Mouse (Mus musculus): Measurements from ENCODE around the gene Gnai2. TPM values are rescaled to one million over a fixed set of nuclear protein-coding genes. Genes with fewer than 3 reads are reported as not detected.
A peak's percentile ranks its signal among the peaks of the same experiment; 100 is the strongest.

Gnai2 gene
- polyA plus RNA-seq, 1 experiment from 2014 or later, result 153 TPM

DNA sequence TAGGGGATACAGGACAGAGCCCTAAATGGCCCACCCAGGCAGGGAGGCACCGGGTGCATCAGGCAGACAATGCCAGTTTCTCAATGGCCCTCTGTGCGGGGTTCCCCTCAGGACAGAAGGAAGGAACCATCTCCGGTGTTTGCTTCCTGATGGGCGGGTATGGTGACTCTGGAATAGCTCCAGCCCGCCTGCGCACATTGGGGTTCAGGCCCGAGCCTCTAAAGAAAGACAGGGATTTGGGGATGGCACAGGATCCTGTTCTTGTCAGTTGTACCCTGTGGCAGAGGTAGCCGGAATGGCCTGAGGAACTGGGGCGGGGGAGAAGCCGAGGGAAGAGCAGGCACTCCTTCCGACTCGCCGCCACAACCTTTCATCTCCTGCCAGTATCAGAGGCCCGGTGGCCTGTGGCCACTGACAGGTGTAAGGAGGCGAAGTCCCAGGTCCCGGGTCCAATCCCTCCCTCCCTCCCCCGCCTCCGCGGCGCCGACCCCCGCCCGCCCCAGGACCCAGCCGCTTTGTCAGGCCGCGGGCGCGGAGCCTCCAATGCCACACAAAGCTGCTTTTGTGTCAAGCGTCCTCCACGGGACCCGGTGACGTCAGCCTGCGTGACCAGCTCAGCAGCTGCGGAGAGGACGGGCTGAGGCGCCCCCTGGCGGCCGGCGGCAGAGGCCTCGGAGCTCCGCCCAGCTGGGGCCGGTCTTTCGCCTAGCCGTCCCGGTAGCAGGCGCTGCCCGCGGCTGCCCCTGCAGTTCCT lies 22.8 kb downstream of the Gnai2 start:
- peak; percentile 95 for ATAC-seq (ENCODE audit: low read depth)
- Histone ChIP-seq H3K9me3 (replicated peaks; ENCODE audit: control insufficient read depth, low read length) (no peaks in the 10 kb centered on the region), H3K36me3 (ENCODE audit: control insufficient read depth, insufficient read depth) (peaks cover 17% of the 10 kb centered on the region), H3K4me3 (ENCODE audit: low read depth, low read length) (peak overlapping the region; percentile 62), H3K9ac (ENCODE audit: low read depth, low read length) (peak overlapping the region; percentile 75), H3K27me3 (ENCODE audit: control insufficient read depth, insufficient read depth, low read depth, low read length) (no peaks in the 10 kb centered on the region), H3K27ac (ENCODE audit: low read length) (peak overlapping the region; percentile 71), H3K4me2 (ENCODE audit: low read depth, low read length) (peak overlapping the region; percentile 97), H3K4me1 (ENCODE audit: control insufficient read depth, low read depth, low read length) (peaks cover 12% of the 10 kb centered on the region)
- WGBS (ENCODE audit: insufficient replicate concordance), result 4% methylated on average over 42 of the region's 48 CpGs

DNA sequence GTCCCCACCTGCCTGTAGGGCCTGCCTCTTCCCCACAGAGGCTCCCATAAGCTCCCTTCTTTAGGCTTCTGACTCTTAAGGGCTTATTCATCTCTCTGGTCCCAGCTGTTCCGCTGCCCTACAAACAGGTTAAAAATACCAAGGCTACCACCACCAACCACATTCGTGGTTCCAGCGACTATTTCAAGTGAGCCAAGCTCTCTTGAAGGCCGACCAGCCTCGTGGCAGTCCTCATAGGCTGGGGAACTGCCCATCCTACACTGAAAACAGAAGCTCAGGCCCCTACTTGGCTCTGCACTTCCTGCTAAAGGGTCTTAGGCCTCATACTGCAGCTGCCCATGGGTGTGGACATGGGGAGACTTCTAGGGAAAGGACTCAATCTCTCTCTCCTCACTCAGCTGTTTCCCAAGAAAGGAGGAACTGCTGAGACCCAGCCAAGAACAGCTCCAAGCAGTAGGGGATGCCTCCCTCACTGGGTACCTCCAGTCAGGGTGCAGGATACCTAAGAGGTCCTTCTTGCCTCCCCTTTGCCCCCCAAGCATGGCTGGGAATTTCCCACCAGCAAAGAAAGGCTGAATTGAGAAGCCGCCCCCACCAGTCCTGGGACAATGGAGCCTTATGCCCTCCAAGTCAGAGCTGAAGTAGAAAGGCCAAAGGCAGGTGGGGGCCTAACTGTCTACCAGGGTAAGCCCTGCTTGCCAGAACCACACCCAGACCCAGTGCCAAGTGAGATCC lies 23.5 kb downstream of the Gnai2 start:
- H3K4me3 ChIP-seq (ENCODE audit: low read depth, low read length), result peak overlapping the region; percentile 62; the same call in 1 of the 2 replicates
- H3K27ac ChIP-seq (ENCODE audit: low read length), result peak overlapping the region; percentile 71; the same call in 1 of the 2 replicates
- no peaks in the 10 kb centered on the region for H3K9me3 ChIP-seq (replicated peaks; ENCODE audit: control insufficient read depth, low read length)
- H3K4me1 ChIP-seq (ENCODE audit: control insufficient read depth, low read depth, low read length), result peaks cover 12% of the 10 kb centered on the region
- ATAC-seq (ENCODE audit: low read depth), result no peak; the same call in 1 of the 2 replicates
- peaks cover 13% of the 10 kb centered on the region for H3K36me3 ChIP-seq (ENCODE audit: control insufficient read depth, insufficient read depth)
- peak overlapping the region; percentile 97 for H3K4me2 ChIP-seq (ENCODE audit: low read depth, low read length)
- 33% methylated on average over 6 of the region's 6 CpGs for WGBS (ENCODE audit: insufficient replicate concordance)
- no peaks in the 10 kb centered on the region for H3K27me3 ChIP-seq (ENCODE audit: control insufficient read depth, insufficient read depth, low read depth, low read length)
- peak overlapping the region; percentile 75; the same call in 1 of the 2 replicates for H3K9ac ChIP-seq (ENCODE audit: low read depth, low read length)

DNA sequence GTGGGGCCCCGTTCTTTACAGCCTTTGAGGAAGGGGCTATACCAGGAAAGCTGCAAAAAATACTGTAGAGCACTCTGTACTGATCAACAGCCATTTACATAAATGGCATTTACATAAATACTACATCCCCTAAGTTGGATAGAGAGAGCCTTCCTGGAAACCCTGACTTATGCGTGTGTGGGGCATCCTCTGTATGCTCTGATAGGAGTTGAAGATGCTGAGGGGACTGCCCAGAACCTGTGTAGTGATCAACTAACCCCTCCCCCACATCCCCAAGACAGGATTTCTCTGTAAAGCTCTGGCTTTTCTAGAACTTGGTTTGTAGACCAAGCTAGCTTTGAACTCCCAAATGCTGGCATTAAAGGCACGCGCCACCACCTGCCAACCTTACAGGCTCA lies 25.7 kb downstream of the Gnai2 start:
- no peak for ATAC-seq (ENCODE audit: low read depth)
- Histone ChIP-seq H3K36me3 (ENCODE audit: control insufficient read depth, insufficient read depth) (no peaks in the 10 kb centered on the region), H3K27me3 (ENCODE audit: control insufficient read depth, insufficient read depth, low read depth, low read length) (no peaks in the 10 kb centered on the region), H3K4me3 (ENCODE audit: low read depth, low read length) (no peak overlapping the region), H3K27ac (ENCODE audit: low read length) (no peak overlapping the region), H3K4me1 (ENCODE audit: control insufficient read depth, low read depth, low read length) (peaks cover 20% of the 10 kb centered on the region), H3K9ac (ENCODE audit: low read depth, low read length) (no peak overlapping the region), H3K9me3 (replicated peaks; ENCODE audit: control insufficient read depth, low read length) (no peaks in the 10 kb centered on the region), H3K4me2 (ENCODE audit: low read depth, low read length) (no peak overlapping the region)
- WGBS (ENCODE audit: insufficient replicate concordance), result 76% methylated on average over 4 of the region's 4 CpGs

DNA sequence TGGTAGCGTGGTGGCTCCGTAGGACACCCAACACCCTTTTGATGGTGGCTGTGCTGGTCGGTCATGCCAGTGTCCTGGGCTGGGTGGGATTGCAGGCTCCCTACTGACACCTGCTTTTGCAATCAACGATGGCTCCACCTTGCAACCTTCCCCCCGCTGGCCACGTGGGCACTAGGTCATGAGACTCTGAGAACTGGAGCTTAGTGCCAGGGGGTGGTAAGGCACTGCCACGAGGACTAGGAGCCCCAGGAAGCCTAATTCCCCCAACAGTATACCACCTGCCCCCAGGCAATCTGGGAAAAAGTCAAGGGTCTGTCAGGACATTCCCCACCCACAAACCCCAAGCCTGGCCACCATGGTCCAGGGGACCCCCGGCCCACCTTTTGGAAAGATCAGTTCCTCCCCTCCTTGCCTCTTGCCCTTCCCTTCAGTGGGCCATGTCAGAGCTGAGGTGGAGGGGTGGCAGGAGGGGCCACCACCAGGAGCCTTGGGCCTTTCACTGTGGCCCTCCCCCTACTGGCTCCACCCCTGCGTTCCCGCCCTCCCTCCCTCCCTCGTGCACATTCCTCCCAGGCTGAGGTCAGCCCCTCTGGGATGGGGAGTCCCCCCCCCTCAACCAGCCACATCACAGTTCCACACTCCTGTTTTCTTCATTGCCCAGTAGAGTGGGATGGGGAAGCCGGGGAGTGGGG lies 26.3 kb downstream of the Gnai2 start, which contains the start of gene Sema3b:
TSS of gene Sema3b (minus strand) at position 489 of the 692 bp plus-strand sequence.
- no peak within 1 kb of the TSS for H3K4me2 ChIP-seq (ENCODE audit: low read depth, low read length)
- no peaks in the 10 kb centered on the region for H3K36me3 ChIP-seq (ENCODE audit: control insufficient read depth, insufficient read depth)
- no peak for ATAC-seq (ENCODE audit: low read depth)
- no peak within 1 kb of the TSS for H3K27ac ChIP-seq (ENCODE audit: low read length)
- no peak within 1 kb of the TSS for H3K4me3 ChIP-seq (ENCODE audit: low read depth, low read length)
- 57% methylated on average over 12 of the region's 12 CpGs for WGBS (ENCODE audit: insufficient replicate concordance)
- H3K9ac ChIP-seq (ENCODE audit: low read depth, low read length), result no peak within 1 kb of the TSS
- no peaks in the 10 kb centered on the region for H3K9me3 ChIP-seq (replicated peaks; ENCODE audit: control insufficient read depth, low read length)
- no peaks in the 10 kb centered on the region; the same call in 1 of the 2 replicates for H3K27me3 ChIP-seq (ENCODE audit: control insufficient read depth, insufficient read depth, low read depth, low read length)
- H3K4me1 ChIP-seq (ENCODE audit: control insufficient read depth, low read depth, low read length), result peaks cover 20% of the 10 kb centered on the region

DNA sequence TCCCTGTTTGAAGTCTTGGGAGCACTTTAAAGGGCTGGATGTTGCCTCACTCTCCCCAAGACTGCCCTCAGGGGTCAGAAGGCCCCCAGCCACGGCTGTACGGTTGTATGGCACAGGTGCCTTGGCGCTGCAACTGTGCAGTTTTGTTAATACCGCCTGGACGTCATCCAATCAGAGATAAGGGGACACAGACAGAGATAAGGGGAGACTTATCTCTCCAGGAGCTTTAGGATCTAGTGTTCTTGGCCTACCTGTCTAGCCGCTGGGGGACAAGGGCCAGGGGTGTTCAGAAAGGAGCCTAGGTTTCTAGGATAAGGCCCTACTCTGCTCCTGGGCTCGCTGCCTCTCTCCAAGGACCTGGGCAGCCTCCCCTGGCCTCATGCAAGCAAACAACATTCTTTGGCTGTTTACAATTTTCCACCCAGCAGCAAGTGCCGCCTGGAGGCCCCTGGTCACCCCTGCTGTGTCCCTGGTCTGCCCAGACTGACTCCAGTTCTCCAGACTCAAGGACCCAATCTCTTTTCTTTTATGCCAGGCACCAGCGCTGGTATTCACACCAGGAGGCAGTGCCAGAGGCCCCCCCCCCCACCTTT lies 27.4 kb downstream of the Gnai2 start:
- WGBS (ENCODE audit: insufficient replicate concordance), result 45% methylated on average over 9 of the region's 9 CpGs
- Histone ChIP-seq H3K4me3 (ENCODE audit: low read depth, low read length) (no peak overlapping the region), H3K27ac (ENCODE audit: low read length) (no peak overlapping the region), H3K9ac (ENCODE audit: low read depth, low read length) (no peak overlapping the region), H3K9me3 (replicated peaks; ENCODE audit: control insufficient read depth, low read length) (no peaks in the 10 kb centered on the region), H3K36me3 (ENCODE audit: control insufficient read depth, insufficient read depth) (no peaks in the 10 kb centered on the region), H3K4me2 (ENCODE audit: low read depth, low read length) (no peak overlapping the region), H3K4me1 (ENCODE audit: control insufficient read depth, low read depth, low read length) (peaks cover 15% of the 10 kb centered on the region), H3K27me3 (ENCODE audit: control insufficient read depth, insufficient read depth, low read depth, low read length) (no peaks in the 10 kb centered on the region; the same call in 1 of the 2 replicates)
- ATAC-seq (ENCODE audit: low read depth), result no peak

DNA sequence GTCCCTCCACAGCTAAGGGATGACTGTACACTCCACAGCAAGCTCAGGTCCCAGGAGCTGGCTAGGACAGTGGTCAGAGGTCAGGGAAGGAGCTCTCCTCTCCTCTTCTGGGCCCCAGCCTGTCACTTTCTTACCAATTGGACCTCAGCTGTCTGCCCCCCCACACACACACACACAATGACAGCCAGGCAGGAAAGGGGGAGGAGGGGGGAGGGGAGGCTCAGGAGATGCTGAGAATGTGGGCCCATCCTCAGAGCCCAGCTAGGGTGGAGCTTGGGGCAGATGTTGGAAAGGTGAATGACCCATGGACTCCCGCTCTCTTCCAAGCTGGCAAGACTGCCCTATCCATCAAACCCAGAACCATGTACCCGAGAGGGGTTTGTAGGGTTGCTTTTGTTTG lies 28.1 kb downstream of the Gnai2 start:
- H3K27me3 ChIP-seq (ENCODE audit: control insufficient read depth, insufficient read depth, low read depth, low read length), result no peaks in the 10 kb centered on the region; the same call in 1 of the 2 replicates
- no peak overlapping the region for H3K4me3 ChIP-seq (ENCODE audit: low read depth, low read length)
- H3K27ac ChIP-seq (ENCODE audit: low read length), result no peak overlapping the region
- H3K9ac ChIP-seq (ENCODE audit: low read depth, low read length), result no peak overlapping the region
- no peak for ATAC-seq (ENCODE audit: low read depth)
- 57% methylated on average over 2 of the region's 2 CpGs for WGBS (ENCODE audit: insufficient replicate concordance)
- H3K9me3 ChIP-seq (replicated peaks; ENCODE audit: control insufficient read depth, low read length), result no peaks in the 10 kb centered on the region
- H3K36me3 ChIP-seq (ENCODE audit: control insufficient read depth, insufficient read depth), result no peaks in the 10 kb centered on the region
- no peak overlapping the region for H3K4me2 ChIP-seq (ENCODE audit: low read depth, low read length)
- H3K4me1 ChIP-seq (ENCODE audit: control insufficient read depth, low read depth, low read length), result peaks cover 16% of the 10 kb centered on the region

DNA sequence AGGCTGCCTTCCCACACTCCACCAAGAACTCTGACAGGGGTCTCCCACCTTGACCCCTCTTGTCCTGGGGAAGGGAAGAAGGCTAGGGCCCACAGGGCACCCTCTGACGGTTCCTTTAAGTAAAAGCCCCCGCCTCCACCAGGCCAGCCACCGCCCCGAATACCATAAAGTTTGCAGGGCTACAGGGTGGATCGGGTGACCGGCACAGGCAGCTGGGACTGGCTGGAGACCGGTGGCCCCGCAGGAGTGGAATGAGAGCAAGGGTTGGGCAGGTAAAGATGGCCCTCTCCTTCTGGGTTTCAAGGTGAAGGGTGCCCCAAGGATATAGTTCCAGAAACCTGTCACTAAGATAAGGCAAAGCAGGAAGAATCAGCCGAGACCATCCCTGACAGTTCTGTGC lies 28.6 kb downstream of the Gnai2 start:
- H3K4me3 ChIP-seq (ENCODE audit: low read depth, low read length), result no peak overlapping the region
- ATAC-seq (ENCODE audit: low read depth), result no peak
- H3K9ac ChIP-seq (ENCODE audit: low read depth, low read length), result no peak overlapping the region
- H3K4me1 ChIP-seq (ENCODE audit: control insufficient read depth, low read depth, low read length), result peaks cover 14% of the 10 kb centered on the region
- no peak overlapping the region for H3K4me2 ChIP-seq (ENCODE audit: low read depth, low read length)
- H3K27me3 ChIP-seq (ENCODE audit: control insufficient read depth, insufficient read depth, low read depth, low read length), result no peaks in the 10 kb centered on the region; the same call in 1 of the 2 replicates
- no peak overlapping the region for H3K27ac ChIP-seq (ENCODE audit: low read length)
- 43% methylated on average over 9 of the region's 9 CpGs for WGBS (ENCODE audit: insufficient replicate concordance)
- H3K9me3 ChIP-seq (replicated peaks; ENCODE audit: control insufficient read depth, low read length), result no peaks in the 10 kb centered on the region
- no peaks in the 10 kb centered on the region for H3K36me3 ChIP-seq (ENCODE audit: control insufficient read depth, insufficient read depth)

DNA sequence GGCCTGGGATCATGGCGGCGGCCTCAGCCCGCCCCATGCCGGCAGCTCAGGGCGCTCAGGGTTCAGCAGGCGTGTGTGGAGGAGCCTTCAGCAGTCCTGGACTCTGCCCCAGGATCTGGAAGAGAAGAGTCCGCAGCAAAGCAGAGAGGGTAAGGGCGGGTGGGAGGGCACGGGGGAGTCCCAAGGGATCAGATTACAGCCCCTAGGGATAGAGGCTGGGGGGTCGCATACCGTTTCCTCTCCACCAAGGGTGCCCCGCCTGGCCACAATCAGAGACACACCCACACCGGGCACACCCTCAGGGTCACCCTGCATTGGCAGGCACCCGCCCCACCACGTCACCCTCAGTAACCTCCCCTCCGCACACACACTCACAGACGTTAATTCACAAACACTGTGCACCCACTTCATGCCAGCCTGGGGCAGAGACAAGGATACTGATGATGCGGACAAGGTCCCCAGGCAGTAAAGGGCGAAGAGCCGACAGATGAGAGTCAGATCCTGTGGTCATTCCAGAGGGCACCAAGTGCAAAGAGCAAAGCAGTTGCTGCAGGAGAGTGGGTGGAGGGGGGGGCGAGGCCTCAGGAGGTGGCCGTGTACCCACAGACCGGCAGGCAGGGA lies 30.0 kb downstream of the Gnai2 start:
- H3K36me3 ChIP-seq (ENCODE audit: control insufficient read depth, insufficient read depth), result no peaks in the 10 kb centered on the region
- 43% methylated on average over 23 of the region's 23 CpGs for WGBS (ENCODE audit: insufficient replicate concordance)
- H3K27me3 ChIP-seq (ENCODE audit: control insufficient read depth, insufficient read depth, low read depth, low read length), result no peaks in the 10 kb centered on the region; the same call in 1 of the 2 replicates
- no peak overlapping the region for H3K27ac ChIP-seq (ENCODE audit: low read length)
- H3K9ac ChIP-seq (ENCODE audit: low read depth, low read length), result no peak overlapping the region
- no peaks in the 10 kb centered on the region for H3K9me3 ChIP-seq (replicated peaks; ENCODE audit: control insufficient read depth, low read length)
- peaks cover 15% of the 10 kb centered on the region for H3K4me1 ChIP-seq (ENCODE audit: control insufficient read depth, low read depth, low read length)
- ATAC-seq (ENCODE audit: low read depth), result no peak; the same call in 1 of the 2 replicates
- H3K4me3 ChIP-seq (ENCODE audit: low read depth, low read length), result no peak overlapping the region
- H3K4me2 ChIP-seq (ENCODE audit: low read depth, low read length), result no peak overlapping the region
